Mouse (Mus musculus) stomach, embryonic 16.5 days (tissue): ENCODE measurements at regions not wholly inside any gene's neighbourhood (a gene's known extent, or its start where the extent isn't known, plus 50 kb on each side); places are given as distances from the start of the nearest gene placed in this dataset.

Experiments used
- ATAC-seq: fragments of 200-750 bp; cut with Nextera tagmentation; 2 replicates; pipeline ENCODE4 v1.8.0; 2017; ENCODE audit warnings: moderate number of reproducible peaks, moderate TSS enrichment; ENCODE audit not compliant: insufficient read depth, low FRiP score
- H3K27ac ChIP-seq: fragments of 300-500 bp; sonication (generic); 2 replicates; pipeline ENCODE4 v1.5.1; 2014; ENCODE audit warnings: low read length
- H3K27me3 ChIP-seq: fragments of 300-500 bp; sonication (generic); 2 replicates; pipeline ENCODE4 v1.6.1; 2014; ENCODE audit warnings: low read length, control low read depth, mixed read lengths; ENCODE audit not compliant: control insufficient read depth, insufficient read depth
- H3K36me3 ChIP-seq: fragments of 300-500 bp; sonication (generic); 2 replicates; pipeline ENCODE4 v1.6.1; 2014; ENCODE audit warnings: low read length; ENCODE audit not compliant: control insufficient read depth, insufficient read depth
- H3K4me1 ChIP-seq: fragments of 300-500 bp; sonication (generic); 2 replicates; pipeline ENCODE4 v1.6.1; 2014; ENCODE audit warnings: low read length, control low read depth, mixed read lengths; ENCODE audit not compliant: control insufficient read depth, insufficient read depth
- H3K4me2 ChIP-seq: fragments of 300-500 bp; sonication (generic); 2 replicates; pipeline ENCODE4 v1.6.1; 2014; ENCODE audit warnings: low read depth, low read length, mixed read lengths
- H3K4me3 ChIP-seq: fragments of 300-500 bp; sonication (generic); replicated peaks from 2 replicates; pipeline ENCODE4 v1.5.1; 2014; ENCODE audit warnings: mild to moderate bottlenecking, low read length
- H3K9ac ChIP-seq: fragments of 300-500 bp; sonication (generic); 2 replicates; pipeline ENCODE4 v1.6.1; 2014; ENCODE audit warnings: low read length
- H3K9me3 ChIP-seq: fragments of 300-500 bp; sonication (generic); replicated peaks from 2 replicates; pipeline ENCODE4 v1.6.1; 2016; ENCODE audit warnings: low read length, control low read depth; ENCODE audit not compliant: control insufficient read depth
- WGBS: fragments of 180-500 bp; shearing (Covaris S2); extraction: QIAGEN DNeasy Blood & Tissue Kit; methylation state at CpG from one replicate; pipeline ENCODE4 v1.1.7; 2014; 5-methylcytosine and 5-hydroxymethylcytosine counted together

DNA sequence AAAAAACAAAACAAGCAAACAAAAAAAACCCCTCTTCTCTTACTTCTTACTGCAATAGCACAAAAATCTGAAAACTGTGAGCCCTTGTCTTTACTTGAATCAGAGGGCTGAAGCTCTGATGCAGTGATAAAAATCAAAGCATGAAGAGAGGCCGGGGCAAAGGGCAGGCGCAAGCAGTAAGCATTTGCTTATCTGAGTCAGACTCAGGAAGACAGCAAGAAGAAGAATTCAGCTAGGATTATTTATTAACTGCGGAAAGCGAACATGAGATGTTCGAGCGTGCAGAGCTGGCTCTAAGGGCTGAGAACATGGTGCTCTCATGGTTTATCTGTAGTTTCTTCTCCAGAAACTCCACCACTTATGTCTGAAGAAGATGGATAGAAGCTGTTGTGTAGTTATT is 163.4 kb upstream of the Sgcd start:
- Histone ChIP-seq H3K4me3 (no peak overlapping the region), H3K9me3 (no peaks in the 10 kb centered on the region), H3K9ac (no peak overlapping the region), H3K4me1 (no peaks in the 10 kb centered on the region), H3K27ac (no peak overlapping the region), H3K36me3 (no peaks in the 10 kb centered on the region), H3K27me3 (no peaks in the 10 kb centered on the region), H3K4me2 (no peak overlapping the region)
- ATAC-seq: no peak
- WGBS: 33% methylated on average over 6 of the region's 6 CpGs

DNA sequence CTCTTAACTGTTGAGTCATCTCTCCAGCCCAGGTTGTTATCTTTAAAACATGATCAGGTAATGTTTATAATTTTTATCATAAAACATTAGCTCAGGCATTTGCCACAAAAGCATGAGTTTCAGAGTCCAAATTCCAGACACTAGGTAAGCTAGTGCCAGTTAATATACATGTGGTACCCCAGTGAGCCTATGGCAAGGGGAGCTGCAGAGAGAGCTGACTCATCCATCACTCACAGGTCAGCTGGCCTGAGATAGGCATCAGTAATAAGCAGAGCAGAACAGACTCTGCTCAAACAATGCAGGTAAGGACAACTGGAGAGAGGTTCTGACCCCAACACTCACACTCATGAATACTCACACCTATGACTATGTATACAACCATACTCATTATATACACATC is 144.6 kb upstream of the Sgcd start:
- no peak overlapping the region for H3K4me3 ChIP-seq
- no peak overlapping the region for H3K27ac ChIP-seq
- ATAC-seq: no peak
- no peak overlapping the region for H3K9ac ChIP-seq
- H3K36me3 ChIP-seq: no peaks in the 10 kb centered on the region
- H3K9me3 ChIP-seq: no peaks in the 10 kb centered on the region
- no peaks in the 10 kb centered on the region for H3K4me1 ChIP-seq
- no peaks in the 10 kb centered on the region for H3K27me3 ChIP-seq
- no peak overlapping the region for H3K4me2 ChIP-seq

DNA sequence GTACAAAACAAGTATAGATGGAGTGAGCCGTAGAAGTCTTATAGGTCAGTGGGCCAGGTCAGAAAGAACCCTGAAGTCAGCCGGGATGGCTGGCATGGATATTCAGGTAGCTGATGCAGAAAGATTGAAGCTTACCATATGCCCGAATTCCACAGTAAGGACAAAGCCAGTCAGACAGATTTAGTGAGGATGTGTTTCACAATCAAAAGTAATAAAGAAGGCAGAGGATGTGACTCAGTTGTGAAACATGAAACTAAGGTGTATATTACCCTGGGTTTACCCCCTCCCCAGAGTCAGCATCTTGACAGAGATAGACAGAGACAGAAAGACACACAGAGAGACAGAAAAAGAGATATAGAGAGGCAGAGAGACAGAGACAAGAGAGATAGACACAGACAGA is 109.3 kb upstream of the Sgcd start:
- Histone ChIP-seq H3K36me3 (no peaks in the 10 kb centered on the region), H3K27me3 (no peaks in the 10 kb centered on the region), H3K9me3 (no peaks in the 10 kb centered on the region), H3K9ac (no peak overlapping the region), H3K4me1 (no peaks in the 10 kb centered on the region), H3K4me2 (no peak overlapping the region), H3K27ac (no peak overlapping the region), H3K4me3 (no peak overlapping the region)
- ATAC-seq: no peak
- 70% methylated on average over 3 of the region's 3 CpGs for WGBS

DNA sequence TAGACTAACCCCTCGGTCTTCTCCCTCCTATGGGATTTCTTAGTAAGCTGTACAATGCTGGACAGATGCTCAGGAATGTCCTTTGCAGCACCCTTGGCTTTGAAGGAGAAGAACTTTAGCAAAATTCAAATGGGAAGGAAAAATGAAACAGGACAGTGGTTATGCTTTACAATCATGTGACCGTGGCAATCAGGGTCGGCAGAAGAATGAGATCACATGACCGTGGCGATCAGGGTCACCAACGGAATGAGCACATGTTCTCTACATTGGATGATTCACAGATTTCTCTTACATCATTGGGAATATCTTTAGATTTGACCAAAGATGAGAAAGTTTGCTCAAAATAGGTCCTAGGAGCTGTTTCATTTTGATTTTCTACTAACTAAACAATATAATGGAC is 108.7 kb upstream of the Sgcd start:
- 88% methylated on average over 6 of the region's 6 CpGs for WGBS
- Histone ChIP-seq H3K4me3 (no peak overlapping the region), H3K27ac (no peak overlapping the region), H3K4me2 (no peak overlapping the region), H3K9ac (no peak overlapping the region), H3K9me3 (no peaks in the 10 kb centered on the region), H3K4me1 (no peaks in the 10 kb centered on the region), H3K36me3 (no peaks in the 10 kb centered on the region), H3K27me3 (no peaks in the 10 kb centered on the region)
- ATAC-seq: no peak

DNA sequence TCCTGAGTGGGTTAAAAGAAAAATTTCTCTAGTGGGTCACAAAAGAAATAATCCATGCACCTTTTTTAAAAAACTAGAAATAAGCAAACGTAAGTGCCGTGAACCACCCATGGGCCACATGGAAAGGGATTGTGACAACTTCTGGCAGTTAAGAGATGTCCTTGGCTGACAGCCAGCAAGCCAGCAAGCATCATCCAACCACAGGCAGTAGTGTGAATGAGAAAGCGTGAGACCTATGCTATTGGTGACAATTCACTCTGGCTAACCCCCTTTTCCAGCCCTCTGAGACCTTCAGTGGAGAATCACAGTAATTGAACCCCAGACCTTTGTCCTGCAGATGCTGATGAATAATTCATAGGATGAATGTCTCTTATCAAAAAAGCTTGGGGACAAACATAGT is 78.3 kb upstream of the Sgcd start:
- no peaks in the 10 kb centered on the region for H3K4me1 ChIP-seq
- no peaks in the 10 kb centered on the region for H3K9me3 ChIP-seq
- no peak overlapping the region for H3K27ac ChIP-seq
- H3K27me3 ChIP-seq: no peaks in the 10 kb centered on the region
- no peak overlapping the region for H3K4me2 ChIP-seq
- H3K36me3 ChIP-seq: no peaks in the 10 kb centered on the region
- no peak overlapping the region for H3K9ac ChIP-seq
- H3K4me3 ChIP-seq: no peak overlapping the region
- 59% methylated on average over 3 of the region's 3 CpGs for WGBS
- no peak for ATAC-seq

DNA sequence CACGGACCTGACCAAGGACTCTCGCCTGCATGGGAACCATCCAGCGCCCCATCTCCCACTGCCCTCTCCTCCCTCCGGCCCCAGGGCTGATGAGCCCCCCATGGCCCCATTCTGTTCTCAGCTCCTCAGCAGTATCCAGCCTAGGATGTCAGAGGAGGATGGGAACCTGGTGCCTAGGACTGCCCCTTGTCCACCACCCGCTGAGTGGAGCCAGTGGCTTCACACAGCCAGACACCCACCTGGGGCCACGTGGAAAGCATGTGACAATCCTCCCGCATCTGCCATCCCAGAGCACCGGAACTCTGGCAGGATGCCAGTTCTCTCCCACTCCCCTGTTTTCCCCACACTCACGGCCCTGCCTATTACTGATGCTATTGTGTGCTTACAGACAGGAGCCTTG is 75.0 kb upstream of the Sgcd start:
- no peaks in the 10 kb centered on the region for H3K36me3 ChIP-seq
- no peak; the same call in 1 of the 2 replicates for ATAC-seq
- no peaks in the 10 kb centered on the region for H3K27me3 ChIP-seq
- H3K9ac ChIP-seq: no peak overlapping the region
- no peak overlapping the region for H3K4me3 ChIP-seq
- no peak overlapping the region for H3K27ac ChIP-seq
- no peaks in the 10 kb centered on the region for H3K9me3 ChIP-seq
- H3K4me2 ChIP-seq: no peak overlapping the region
- no peaks in the 10 kb centered on the region for H3K4me1 ChIP-seq
- WGBS: 70% methylated on average over 9 of the region's 9 CpGs

DNA sequence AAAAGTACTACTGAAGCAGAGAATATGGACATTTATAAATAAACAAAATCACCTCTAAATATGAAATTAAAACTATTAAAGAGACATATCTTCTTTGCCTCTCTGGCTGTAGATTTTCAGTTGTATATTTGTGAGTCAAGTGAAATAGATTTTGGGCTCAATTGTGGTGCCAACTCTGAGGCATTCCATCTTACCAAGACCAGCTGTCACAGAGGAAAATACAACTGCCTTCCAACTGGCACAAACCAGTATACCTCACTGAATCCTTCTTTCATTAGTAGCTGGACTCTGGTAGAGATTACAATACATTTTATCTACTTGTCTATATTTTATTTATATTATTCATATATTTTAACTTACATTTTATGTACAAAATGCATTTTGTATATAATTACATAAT is 72.7 kb upstream of the Sgcd start:
- Histone ChIP-seq H3K36me3 (no peaks in the 10 kb centered on the region), H3K4me1 (no peaks in the 10 kb centered on the region)

DNA sequence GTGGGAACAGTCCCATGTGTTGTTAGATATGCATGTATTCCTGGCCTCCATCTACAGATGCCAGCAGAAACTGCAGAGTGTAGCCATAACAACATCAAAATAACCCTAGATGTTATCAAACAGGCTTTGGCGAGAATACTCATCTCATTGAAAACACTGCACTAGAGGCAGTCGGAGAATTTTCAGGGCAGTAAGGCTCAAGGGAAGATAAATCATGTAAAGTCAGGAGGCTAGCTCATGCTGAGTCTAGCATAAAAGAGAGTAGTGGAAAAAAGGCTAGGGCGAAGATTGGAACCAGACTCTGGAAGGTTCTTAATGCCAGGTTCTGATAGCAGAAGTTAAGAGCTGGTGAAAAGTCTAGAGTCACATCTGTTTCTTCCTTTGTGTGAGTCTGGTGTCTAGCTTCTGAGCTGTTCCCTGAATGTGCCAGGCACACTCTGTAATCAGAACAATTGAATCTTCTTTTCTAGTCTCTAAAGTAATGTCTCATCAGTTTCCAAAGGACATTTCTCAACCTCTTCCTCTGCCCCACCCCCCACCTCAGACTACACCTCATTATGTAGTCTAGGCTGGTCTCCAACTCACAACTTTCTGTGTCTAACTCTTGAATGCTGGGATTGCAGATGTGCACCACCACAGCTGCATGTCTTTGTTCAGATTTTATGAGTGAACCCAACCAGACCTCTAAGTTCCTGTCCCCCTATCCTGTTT is 62.5 kb upstream of the Sgcd start:
- Histone ChIP-seq H3K4me2 (no peak overlapping the region), H3K9ac (no peak overlapping the region), H3K27me3 (no peaks in the 10 kb centered on the region), H3K27ac (no peak overlapping the region), H3K4me1 (no peaks in the 10 kb centered on the region), H3K9me3 (no peaks in the 10 kb centered on the region), H3K36me3 (no peaks in the 10 kb centered on the region), H3K4me3 (no peak overlapping the region)
- no peak for ATAC-seq
- WGBS: 79% methylated on average over 3 of the region's 3 CpGs

More for the DNA sequence above, 72.7 kb upstream of the Sgcd start:
- Histone ChIP-seq H3K9me3 (no peaks in the 10 kb centered on the region), H3K9ac (no peak overlapping the region), H3K4me3 (no peak overlapping the region), H3K27me3 (no peaks in the 10 kb centered on the region), H3K4me2 (no peak overlapping the region), H3K27ac (no peak overlapping the region)
- ATAC-seq: no peak

DNA sequence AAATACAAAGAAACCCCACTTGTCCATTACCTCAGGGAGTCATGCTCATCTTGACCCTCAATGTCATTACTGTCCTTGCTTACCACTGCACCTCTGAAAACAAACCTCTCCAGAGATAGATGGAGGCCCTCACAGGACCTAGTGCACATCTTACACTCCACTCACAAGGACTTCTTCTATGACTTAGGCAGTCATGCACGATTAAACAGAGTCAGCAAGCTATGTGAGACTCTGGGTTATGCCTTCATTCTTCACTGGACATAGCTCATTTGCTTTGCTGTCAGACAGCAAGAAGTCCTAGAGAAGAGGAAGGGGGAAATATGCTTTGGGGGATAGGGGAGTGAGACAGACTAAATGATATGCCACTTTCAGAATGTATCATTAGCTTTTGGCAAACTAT is 59.5 kb upstream of the Sgcd start:
- no peaks in the 10 kb centered on the region for H3K9me3 ChIP-seq
- no peaks in the 10 kb centered on the region for H3K4me1 ChIP-seq
- no peaks in the 10 kb centered on the region for H3K36me3 ChIP-seq
- H3K4me3 ChIP-seq: no peak overlapping the region
- no peak for ATAC-seq
- H3K4me2 ChIP-seq: no peak overlapping the region
- H3K27me3 ChIP-seq: no peaks in the 10 kb centered on the region
- H3K9ac ChIP-seq: no peak overlapping the region
- H3K27ac ChIP-seq: no peak overlapping the region
- 77% methylated on average over 1 of the region's 1 CpGs for WGBS
